Mouse (Mus musculus): Measurements from ENCODE around the gene Atf6b.

Gene Atf6b

DNA sequence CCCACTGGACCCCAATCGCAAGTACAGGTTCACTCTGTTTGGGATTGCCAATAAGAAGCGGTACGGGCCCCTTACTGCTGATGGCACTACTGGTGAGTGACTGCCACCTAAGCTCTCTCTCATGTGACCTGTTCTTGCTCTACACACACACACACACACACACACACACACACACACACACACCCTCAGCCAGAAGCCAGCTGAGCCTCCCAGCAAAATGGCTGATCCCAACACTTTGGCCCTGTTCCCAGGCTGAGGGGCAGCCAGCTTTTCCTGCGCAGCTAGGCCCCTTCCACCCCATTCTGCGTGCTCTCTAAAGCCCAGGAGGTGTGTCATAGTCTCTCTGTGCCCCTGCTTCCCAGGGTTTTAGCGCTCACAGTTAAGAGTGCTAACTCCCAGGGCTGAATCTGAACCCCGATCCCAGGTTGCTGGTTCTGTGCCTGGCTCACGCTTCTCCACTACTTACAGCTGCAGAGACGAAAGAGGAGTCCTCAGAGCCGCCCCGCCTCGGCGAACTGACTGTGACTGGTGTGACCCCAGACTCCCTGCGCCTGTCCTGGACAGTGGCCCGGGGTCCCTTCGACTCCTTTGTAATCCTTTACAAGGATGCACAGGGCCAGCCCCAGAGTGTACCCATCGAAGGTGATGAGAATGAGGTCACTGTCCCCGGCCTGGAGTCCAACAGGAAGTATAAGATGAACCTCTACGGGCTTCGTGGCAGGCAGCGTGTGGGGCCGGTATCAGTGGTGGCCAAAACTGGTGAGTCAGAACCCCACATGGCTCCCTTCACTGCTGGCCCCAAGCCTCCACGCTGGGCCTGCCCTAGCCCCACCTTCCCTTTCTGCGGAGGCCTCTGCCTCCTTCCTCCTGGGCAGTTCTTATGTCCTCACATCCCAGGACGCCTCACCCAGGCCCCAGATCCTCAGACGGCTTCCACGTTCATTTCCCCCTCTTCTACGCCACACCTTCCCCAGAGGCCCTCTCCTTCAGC, 38.5 kb downstream of the Atf6b start:
- in situ Hi-C loops (cut with MboI, MseI): loop anchor here (25.0 kb wide), 1 partner anchor 852 kb away; the partner anchor contains the start of gene Psors1c2

DNA sequence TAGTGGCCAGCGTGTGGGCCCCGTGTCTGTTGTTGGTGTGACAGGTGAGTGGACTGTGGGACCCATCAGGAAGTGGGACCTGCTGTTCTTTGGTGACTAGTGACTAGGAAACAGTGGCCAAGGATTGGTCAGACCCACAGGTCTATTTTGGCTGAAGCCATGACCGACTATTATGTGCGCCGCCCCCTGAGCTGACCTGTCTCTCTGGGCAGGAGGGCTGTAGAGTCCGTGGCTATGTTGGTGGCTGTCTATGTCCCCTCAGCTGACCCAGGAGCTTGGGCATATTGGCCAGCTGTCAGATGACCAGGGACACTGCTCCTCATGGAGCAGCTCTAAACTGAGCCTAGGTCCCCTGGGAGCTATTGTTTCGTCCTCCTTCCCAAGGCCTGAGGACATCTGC, 41.9 kb downstream of the Atf6b start:
- in situ Hi-C loops (cut with MboI, MseI): loop anchor here (25.0 kb wide), 1 partner anchor 848 kb away; the partner anchor contains the start of gene Psors1c2

DNA sequence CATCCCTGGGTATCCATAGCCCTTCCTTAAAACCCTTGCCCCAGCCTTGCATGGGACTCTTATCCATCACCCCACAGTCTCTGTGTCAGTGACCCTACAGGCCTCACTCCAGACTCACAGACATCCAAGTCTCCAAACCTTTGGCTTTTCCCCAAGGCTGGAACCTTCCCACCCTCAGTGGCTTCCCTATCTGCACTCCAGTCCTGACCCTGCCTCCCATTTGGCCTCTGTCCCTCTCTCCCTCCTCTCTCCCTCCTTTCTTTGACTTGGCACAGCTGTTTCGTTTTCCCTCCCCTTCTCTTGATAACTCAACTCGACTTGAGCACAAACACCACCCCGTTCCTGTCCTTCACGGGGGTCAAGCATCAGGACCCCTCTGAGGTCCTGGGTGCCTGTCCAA, 43.5 kb downstream of the Atf6b start:
- in situ Hi-C loops (cut with MboI, MseI): loop anchor here (25.0 kb wide), 1 partner anchor 847 kb away; the partner anchor contains the start of gene Psors1c2

DNA sequence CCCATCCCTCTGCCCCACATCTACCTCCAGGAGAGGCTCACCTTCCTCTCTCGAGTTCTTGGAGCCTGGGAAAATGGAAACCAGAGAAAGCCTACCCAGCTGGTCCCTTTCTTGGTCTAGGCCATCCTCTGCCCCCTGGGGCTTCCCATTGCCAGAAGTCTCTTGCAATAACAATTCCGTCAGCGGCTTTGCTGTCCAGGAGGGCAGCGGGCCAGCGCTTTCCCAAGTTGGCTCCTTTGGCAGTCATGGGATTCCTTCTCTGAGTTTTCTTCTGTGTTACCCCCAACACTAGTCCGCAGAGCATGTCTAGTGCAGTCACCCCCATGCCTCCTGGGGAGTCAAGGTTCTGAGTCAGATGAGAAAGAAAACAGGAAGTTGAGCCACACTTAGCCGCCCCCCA, 46.0 kb downstream of the Atf6b start:
- in situ Hi-C loops (cut with MboI, MseI): loop anchor here (25.0 kb wide), 1 partner anchor 844 kb away; the partner anchor contains the start of gene Psors1c2

DNA sequence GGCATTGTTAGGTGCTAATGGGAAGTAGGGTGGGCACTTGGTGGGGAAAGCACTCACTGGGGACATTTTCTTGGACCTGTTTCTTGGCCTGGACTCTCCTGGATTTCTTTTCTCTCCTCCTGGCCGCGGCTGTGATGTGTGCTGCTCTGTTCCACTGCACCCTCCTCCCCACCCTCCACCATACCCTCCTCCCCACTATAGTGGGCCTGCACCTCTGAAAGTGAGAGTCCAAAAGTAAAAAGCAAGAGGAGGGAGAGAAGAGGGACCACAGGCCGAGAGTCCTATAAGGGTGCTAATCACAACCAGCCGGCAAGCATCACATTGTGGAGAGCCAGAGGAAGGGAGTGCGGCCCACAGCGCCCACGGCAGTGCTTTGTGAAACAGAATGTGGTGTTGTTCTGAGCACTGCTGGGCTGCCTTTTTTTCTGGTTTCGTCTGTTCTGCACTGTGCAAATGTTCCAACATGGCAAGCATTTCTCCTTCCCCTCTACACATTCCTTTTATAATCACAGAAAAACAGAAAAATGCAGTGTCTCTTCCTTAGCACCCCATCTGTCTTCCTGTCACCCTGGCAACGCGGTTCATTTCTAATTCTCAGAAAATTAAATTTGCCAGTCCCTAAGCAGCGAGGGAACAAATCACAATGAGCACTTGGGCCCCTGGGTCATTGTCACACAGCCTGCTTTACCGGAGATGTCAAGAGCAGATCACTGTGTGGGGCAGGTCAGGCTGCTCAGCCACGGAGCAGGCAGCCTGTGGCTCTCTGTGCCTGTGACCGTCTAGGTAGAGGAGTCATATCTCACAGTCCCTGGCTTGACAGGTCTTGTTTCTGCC, 52.8 kb downstream of the Atf6b start:
- in situ Hi-C loops (cut with MboI, MseI): loop anchor here (5.0 to 25.0 kb wide), 2 partner anchors 33 to 838 kb away; partner anchors contain the start of gene Psors1c2

DNA sequence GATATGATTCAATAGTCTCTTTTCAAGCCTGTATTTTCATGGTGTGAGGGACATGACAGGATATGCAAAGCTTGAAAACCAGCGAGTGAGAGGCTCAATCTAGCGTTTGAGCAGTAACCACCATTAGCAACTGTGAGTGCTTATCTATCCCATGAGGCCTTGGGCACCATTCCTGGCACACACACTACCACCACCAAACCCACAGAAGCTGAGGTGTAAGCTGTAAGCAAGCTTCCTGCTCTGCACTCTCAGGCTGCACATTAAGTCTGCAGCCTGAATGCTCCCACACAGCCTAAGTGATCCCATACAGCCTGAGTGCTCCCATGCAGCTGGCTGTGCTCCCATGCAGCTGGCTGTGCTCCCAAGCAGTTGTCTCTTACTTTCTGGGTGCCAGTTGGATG, 53.7 kb downstream of the Atf6b start:
- in situ Hi-C loops (cut with MboI, MseI): no loop called here

All from regulatory T cell (primary cell).